Mouse (Mus musculus) inflammation-experienced regulatory T-cells, adult 16 weeks (primary cell): ENCODE results near the gene Sacm1l. TPM values are rescaled to one million over a fixed set of nuclear protein-coding genes. Genes with fewer than 3 reads are reported as not detected.

Source experiments
- polyA plus RNA-seq: library from polyadenylated mRNA; unstranded; fragments of 100-300 nt; shearing (Covaris generic); gene quantifications from one replicate; pipeline ENCODE4 v1.2.1, GENCODE M21; 2017

The Sacm1l gene
- 116 TPM for polyA plus RNA-seq

DNA sequence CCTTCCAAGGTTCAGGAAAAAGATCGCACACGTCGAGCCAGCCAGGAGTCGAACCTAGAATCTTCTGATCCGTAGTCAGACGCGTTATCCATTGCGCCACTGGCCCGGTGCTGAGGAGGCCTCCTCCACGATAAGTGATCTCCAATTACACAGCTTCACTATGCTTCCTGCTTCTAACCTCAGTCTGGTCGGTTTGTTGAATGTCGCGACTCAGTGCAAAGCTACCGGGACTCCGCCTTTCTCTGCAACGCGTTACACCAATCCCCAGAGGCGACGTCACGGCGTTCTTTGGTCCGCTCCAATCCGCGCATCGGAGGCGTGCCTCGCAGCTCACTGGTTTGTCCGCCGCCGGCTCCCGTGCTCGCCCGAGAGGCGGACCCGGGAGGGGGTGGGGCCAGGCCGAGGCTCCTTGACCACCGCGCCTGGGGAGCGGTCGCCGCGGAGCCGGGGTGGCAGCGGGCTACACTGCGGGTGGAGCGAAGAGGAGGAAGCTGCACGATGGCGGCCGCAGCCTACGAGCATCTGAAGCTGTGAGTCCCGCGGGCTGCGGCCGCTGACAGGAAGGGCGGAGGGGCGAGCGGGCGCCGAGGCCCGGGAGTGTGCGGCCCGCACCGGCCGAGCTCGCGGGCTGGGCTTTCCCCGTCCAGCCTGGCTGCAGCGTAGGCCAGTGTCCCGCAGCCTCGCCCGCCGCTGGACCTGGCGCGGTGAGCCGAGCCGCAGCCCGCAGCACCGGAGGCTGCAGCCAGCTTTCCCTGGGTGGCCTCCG, at the start of gene Sacm1l:
Gene Sacm1l, plus strand, starts transcription at position 368 of the 766 bp plus-strand sequence.

DNA sequence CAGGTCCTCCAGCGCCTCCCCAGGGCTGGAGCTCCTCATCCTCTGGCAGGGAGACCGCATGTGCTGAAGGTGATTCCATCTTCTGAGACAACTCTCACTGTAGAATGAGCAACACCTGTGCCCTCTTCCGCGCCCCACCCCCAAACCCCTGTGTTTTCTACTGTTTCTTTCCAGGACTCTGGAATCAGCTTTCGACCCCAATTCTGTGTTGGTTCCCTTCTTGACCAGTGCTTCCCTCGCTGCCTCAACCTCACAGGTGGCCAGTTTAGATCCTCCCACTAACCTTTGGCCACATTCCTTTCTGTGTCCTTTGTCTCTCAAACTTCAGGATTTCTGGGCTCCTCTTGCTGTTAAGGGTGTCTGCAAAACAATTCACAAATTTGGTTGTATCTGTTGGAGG, 102.7 kb downstream of the Sacm1l start, which contains the start of gene Slc6a20b:
Gene Slc6a20b, minus strand, starts transcription at position 285 of the 400 bp plus-strand sequence.

Other genes starting within 250 kb of the Sacm1l start
- 414 TPM for gene Lars2, start 162.8 kb upstream of the Sacm1l start, polyA plus RNA-seq
- gene Limd1, start 51.1 kb upstream of the Sacm1l start, polyA plus RNA-seq: 49.4 TPM
- gene Slc6a20b, start 102.8 kb downstream of the Sacm1l start, polyA plus RNA-seq: 0.33 TPM
- gene Ccr9, start 148.7 kb downstream of the Sacm1l start, polyA plus RNA-seq: 5.6 TPM
- gene Slc6a20a, start 149.1 kb downstream of the Sacm1l start, polyA plus RNA-seq: not detected
- 32.6 TPM for gene Lztfl1, start 187.9 kb downstream of the Sacm1l start, polyA plus RNA-seq